Mouse (Mus musculus) CD4-positive, CD25-positive, alpha-beta regulatory T cell (primary cell): ENCODE measurements around the gene Gm9603. TPM values are rescaled to one million over a fixed set of nuclear protein-coding genes. Genes with fewer than 3 reads are reported as not detected.

Experiments used
- polyA plus RNA-seq: library from polyadenylated mRNA; unstranded; fragments of 100-300 nt; shearing (Covaris generic); gene quantifications from one replicate; pipeline ENCODE4 v1.2.1, GENCODE M21; 2017

Gene Gm9603
- polyA plus RNA-seq, result not detected

DNA sequence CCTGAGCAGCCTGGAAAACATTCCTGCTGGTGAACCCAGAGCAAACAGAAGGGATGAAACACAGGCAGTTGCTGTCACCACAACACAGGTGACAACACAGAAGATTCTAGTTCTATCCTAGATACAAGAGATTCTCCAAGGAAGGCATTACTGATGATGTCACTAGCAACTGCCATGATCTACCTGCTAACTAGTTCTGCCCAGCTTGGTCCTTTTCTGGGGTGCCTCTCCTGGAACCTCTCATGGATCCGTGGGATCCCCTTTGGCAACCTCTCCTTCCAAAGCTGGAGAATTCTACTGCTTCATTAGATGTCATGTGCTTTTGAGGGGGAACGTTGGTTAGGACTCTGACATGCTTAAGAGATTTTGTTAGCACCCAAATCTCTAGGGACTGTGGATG, at the start of gene Gm9603:
TSS of gene Gm9603 (minus strand) at position 101 of the 400 bp plus-strand sequence.

GRCm38 (mm10) chr14:5632928-5633327, 54.3 kb downstream of the Gm9603 start, which contains the start of gene Gm8265:
Gene Gm8265 (minus strand): TSS chr14:5633028.

Other genes starting within 250 kb of the Gm9603 start
- gene Gm3194, start 232.0 kb downstream of the Gm9603 start, polyA plus RNA-seq, result 2.0 TPM
- gene Gm8246, start 209.6 kb downstream of the Gm9603 start, polyA plus RNA-seq, result not detected
- not detected for gene Gm3187, start 203.2 kb downstream of the Gm9603 start, polyA plus RNA-seq
- gene Gm3488, start 185.8 kb downstream of the Gm9603 start, polyA plus RNA-seq, result 2.8 TPM
- not detected for gene Gm3532, start 149.0 kb downstream of the Gm9603 start, polyA plus RNA-seq
- gene Gm8265, start 54.4 kb downstream of the Gm9603 start, polyA plus RNA-seq, result not detected
- not detected for gene Gm3373, start 54.1 kb upstream of the Gm9603 start, polyA plus RNA-seq
- 3.4 TPM for gene Gm3383, start 120.5 kb upstream of the Gm9603 start, polyA plus RNA-seq
- gene Gm3424, start 142.9 kb upstream of the Gm9603 start, polyA plus RNA-seq, result not detected
- 0.60 TPM for gene Gm8237, start 192.9 kb upstream of the Gm9603 start, polyA plus RNA-seq